Mouse (Mus musculus) kidney, embryonic 16.5 days (tissue): ENCODE data around the gene Trmu. TPM values are rescaled to one million over a fixed set of nuclear protein-coding genes. Genes with fewer than 3 reads are reported as not detected.

ENCODE experiments used
- ATAC-seq: fragments of 200-750 bp; cut with Nextera tagmentation; 2 replicates; pipeline ENCODE4 v1.8.0; 2017; ENCODE audit warnings: moderate TSS enrichment; ENCODE audit not compliant: low FRiP score, low TSS enrichment
- H3K27ac ChIP-seq: fragments of 300-500 bp; sonication (generic); 2 replicates; pipeline ENCODE4 v1.5.1; 2014; ENCODE audit warnings: low read length
- H3K27me3 ChIP-seq: fragments of 300-500 bp; sonication (generic); 2 replicates; pipeline ENCODE4 v1.6.1; 2014; ENCODE audit warnings: low read length, control low read depth, mixed read lengths; ENCODE audit not compliant: insufficient read depth
- H3K36me3 ChIP-seq: fragments of 300-500 bp; sonication (generic); 2 replicates; pipeline ENCODE4 v1.6.1; 2014; ENCODE audit warnings: low read length, control low read depth, mixed read lengths; ENCODE audit not compliant: insufficient read depth
- H3K4me1 ChIP-seq: fragments of 300-500 bp; sonication (generic); 2 replicates; pipeline ENCODE4 v1.6.1; 2014; ENCODE audit warnings: low read length, control low read depth, mixed read lengths; ENCODE audit not compliant: insufficient read depth
- H3K4me2 ChIP-seq: fragments of 300-500 bp; sonication (generic); replicated peaks from 2 replicates; pipeline ENCODE4 v1.6.1; 2014; ENCODE audit warnings: low read depth, low read length
- H3K4me3 ChIP-seq: fragments of 300-500 bp; sonication (generic); 2 replicates; pipeline ENCODE4 v1.5.1; 2014; ENCODE audit warnings: mild to moderate bottlenecking, low read length
- H3K9ac ChIP-seq: fragments of 300-500 bp; sonication (generic); replicated peaks from 2 replicates; pipeline ENCODE4 v1.6.1; 2014; ENCODE audit warnings: low read length
- H3K9me3 ChIP-seq: fragments of 300-500 bp; sonication (generic); 2 replicates; pipeline ENCODE4 v1.6.1; 2016; ENCODE audit warnings: low read length, control low read depth
- WGBS: fragments of 180-500 bp; shearing (Covaris S2); extraction: QIAGEN DNeasy Blood & Tissue Kit; methylation state at CpG from one replicate; pipeline ENCODE4 v1.1.7; 2014; 5-methylcytosine and 5-hydroxymethylcytosine counted together
- polyA plus RNA-seq: library from polyadenylated mRNA; unstranded; fragments of >200 nt; fragmentation: Nextera tagmentation; extraction: Ambion mirVana; gene quantifications from 2 replicates; pipeline ENCODE4 v1.2.1, GENCODE M21; 2015

Trmu gene
- polyA plus RNA-seq, 1 experiment from 2014 or later, result 53.2 TPM

GRCm38 (mm10) chr15:85908660-85909491, 29.8 kb downstream of the Trmu start:
- no peak overlapping the region for H3K4me3 ChIP-seq
- H3K4me2 ChIP-seq, result no peak overlapping the region
- H3K36me3 ChIP-seq, result peaks cover 2% of the 10 kb centered on the region
- H3K9ac ChIP-seq, result no peak overlapping the region
- peaks cover 20% of the 10 kb centered on the region for H3K4me1 ChIP-seq
- peak overlapping the region; percentile 50; the same call in 1 of the 2 replicates for H3K27ac ChIP-seq
- peak; percentile 57 for ATAC-seq
- no peaks in the 10 kb centered on the region for H3K9me3 ChIP-seq
- 73% methylated on average over 7 of the region's 7 CpGs for WGBS
- H3K27me3 ChIP-seq, result no peaks in the 10 kb centered on the region

GRCm38 (mm10) chr15:85909492-85909829, 30.3 kb downstream of the Trmu start:
- no peak overlapping the region for H3K4me3 ChIP-seq
- peak overlapping the region; percentile 28 for H3K27ac ChIP-seq
- peaks cover 4% of the 10 kb centered on the region for H3K36me3 ChIP-seq
- peaks cover 20% of the 10 kb centered on the region for H3K4me1 ChIP-seq
- no peaks in the 10 kb centered on the region for H3K9me3 ChIP-seq
- peak; percentile 60; the same call in 1 of the 2 replicates for ATAC-seq
- no peak overlapping the region for H3K4me2 ChIP-seq
- 52% methylated on average over 3 of the region's 3 CpGs for WGBS
- no peak overlapping the region for H3K9ac ChIP-seq
- H3K27me3 ChIP-seq, result no peaks in the 10 kb centered on the region

GRCm38 (mm10) chr15:85909931-85910330, 30.8 kb downstream of the Trmu start:
- WGBS, result 16% methylated on average over 10 of the region's 10 CpGs
- ATAC-seq, result no peak
- no peaks in the 10 kb centered on the region for H3K9me3 ChIP-seq
- H3K9ac ChIP-seq, result no peak overlapping the region; the same call in 1 of the 2 replicates
- H3K27me3 ChIP-seq, result no peaks in the 10 kb centered on the region
- H3K4me3 ChIP-seq, result no peak overlapping the region
- H3K4me2 ChIP-seq, result no peak overlapping the region
- peak overlapping the region; percentile 28 for H3K27ac ChIP-seq
- H3K4me1 ChIP-seq, result peaks cover 20% of the 10 kb centered on the region
- peaks cover 4% of the 10 kb centered on the region for H3K36me3 ChIP-seq

- whole genome bisulfite sequencing, result 37% methylated on average over 2 of the region's 2 CpGs
- no peak overlapping the region for H3K4me2 ChIP-seq
- H3K36me3 ChIP-seq, result peaks cover 10% of the 10 kb centered on the region
- no peak overlapping the region for H3K9ac ChIP-seq
- peaks cover 19% of the 10 kb centered on the region for H3K4me1 ChIP-seq
- no peak for ATAC-seq
- H3K4me3 ChIP-seq, result no peak overlapping the region
- H3K9me3 ChIP-seq, result peaks cover 6% of the 10 kb centered on the region
- no peaks in the 10 kb centered on the region for H3K27me3 ChIP-seq
- H3K27ac ChIP-seq, result no peak overlapping the region
Measured at GRCm38 (mm10) chr15:85913605-85914004, 34.5 kb downstream of the Trmu start.

DNA sequence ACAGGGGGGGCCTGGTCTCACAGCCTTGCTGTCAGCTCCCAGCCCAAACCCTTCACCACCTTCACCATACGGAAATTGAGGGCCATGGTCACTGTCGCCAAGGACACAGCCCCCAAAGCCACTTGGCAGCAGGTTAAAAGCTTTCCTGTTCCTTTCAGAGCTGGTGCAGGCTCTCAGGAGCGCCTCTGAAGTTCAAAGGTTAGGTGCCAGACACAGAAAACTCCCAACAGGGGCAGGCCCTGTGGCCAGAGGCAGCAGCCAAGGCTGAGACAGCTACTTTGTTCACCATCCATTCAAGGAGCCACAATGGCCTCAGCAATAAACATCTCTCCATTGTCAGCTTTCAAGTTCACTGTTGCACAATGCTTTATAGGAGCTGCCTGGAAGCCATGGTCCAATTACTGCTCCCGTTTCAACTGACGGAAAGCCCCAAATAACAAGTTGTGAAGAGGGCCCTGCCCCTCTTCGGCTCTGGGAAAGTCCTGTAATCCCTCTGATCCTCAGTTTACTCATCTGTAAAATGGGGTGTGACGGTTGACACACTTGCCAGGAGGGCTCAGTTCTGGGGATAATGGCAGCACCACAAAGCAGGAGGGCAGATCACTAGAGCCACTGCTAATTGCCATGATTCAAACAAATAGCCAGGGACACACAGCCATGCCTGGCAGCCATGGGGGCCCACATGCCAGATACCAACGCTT, 40.2 kb downstream of the Trmu start:
- Histone ChIP-seq H3K4me1 (0 out of 2 replicates have a peak, but pooled peaks cover 3% of the 10 kb centered on the region), H3K4me2 (no peak overlapping the region), H3K9ac (no peak overlapping the region), H3K4me3 (no peak overlapping the region), H3K9me3 (peaks cover 6% of the 10 kb centered on the region), H3K27ac (no peak overlapping the region), H3K36me3 (peaks cover 13% of the 10 kb centered on the region), H3K27me3 (no peaks in the 10 kb centered on the region)
- 60% methylated on average over 8 of the region's 8 CpGs for WGBS
- 0 out of 2 replicates have a peak, but pooled peaks have one; percentile 17 for ATAC-seq

- Histone ChIP-seq H3K9ac (no peak overlapping the region), H3K36me3 (peaks cover 13% of the 10 kb centered on the region), H3K27me3 (no peaks in the 10 kb centered on the region), H3K27ac (no peak overlapping the region), H3K4me2 (no peak overlapping the region), H3K9me3 (peaks cover 6% of the 10 kb centered on the region), H3K4me3 (no peak overlapping the region), H3K4me1 (0 out of 2 replicates have a peak, but pooled peaks cover 3% of the 10 kb centered on the region)
- no peak for ATAC-seq
- 87% methylated on average over 8 of the region's 8 CpGs for WGBS
Measured at GRCm38 (mm10) chr15:85919892-85920248, 40.8 kb downstream of the Trmu start.

GRCm38 (mm10) chr15:85921855-85922254, 42.7 kb downstream of the Trmu start:
- Histone ChIP-seq H3K27me3 (no peaks in the 10 kb centered on the region), H3K4me1 (0 out of 2 replicates have a peak, but pooled peaks cover 3% of the 10 kb centered on the region), H3K27ac (no peak overlapping the region), H3K9me3 (no peaks in the 10 kb centered on the region), H3K9ac (no peak overlapping the region), H3K36me3 (peaks cover 11% of the 10 kb centered on the region; the same call in 1 of the 2 replicates), H3K4me2 (no peak overlapping the region), H3K4me3 (no peak overlapping the region)
- no peak for ATAC-seq
- 89% methylated on average over 11 of the region's 11 CpGs for WGBS

GRCm38 (mm10) chr15:85928161-85928560, 49.0 kb downstream of the Trmu start:
- no peaks in the 10 kb centered on the region for H3K4me1 ChIP-seq
- no peak overlapping the region for H3K4me3 ChIP-seq
- H3K9me3 ChIP-seq, result no peaks in the 10 kb centered on the region
- peaks cover 15% of the 10 kb centered on the region; the same call in 1 of the 2 replicates for H3K36me3 ChIP-seq
- 87% methylated on average over 12 of the region's 12 CpGs for WGBS
- no peak for ATAC-seq
- H3K9ac ChIP-seq, result no peak overlapping the region
- no peaks in the 10 kb centered on the region for H3K27me3 ChIP-seq
- H3K27ac ChIP-seq, result no peak overlapping the region
- no peak overlapping the region for H3K4me2 ChIP-seq

- H3K4me1 ChIP-seq, result peaks cover 3% of the 10 kb centered on the region; the same call in 1 of the 2 replicates
- 15% methylated on average over 5 of the region's 5 CpGs for WGBS
- H3K27me3 ChIP-seq, result no peaks in the 10 kb centered on the region
- no peak overlapping the region for H3K27ac ChIP-seq
- H3K9me3 ChIP-seq, result no peaks in the 10 kb centered on the region
- no peak overlapping the region for H3K4me3 ChIP-seq
- ATAC-seq, result peak; percentile 90
- no peak overlapping the region for H3K4me2 ChIP-seq
- H3K36me3 ChIP-seq, result no peaks in the 10 kb centered on the region
- H3K9ac ChIP-seq, result no peak overlapping the region
Measured at GRCm38 (mm10) chr15:85935627-85936049, 56.5 kb downstream of the Trmu start.
